Mouse (Mus musculus): ENCODE measurements around the gene Slc8b1. TPM values are rescaled to one million over a fixed set of nuclear protein-coding genes. Genes with fewer than 3 reads are reported as not detected.
"Not testable (repeated sequence)": the region's sequence is repeated elsewhere in the genome, so short reads cannot be mapped to it uniquely, and the experiment has no call there.

Gene Slc8b1
- total and polyA plus RNA-seq, 2 experiments from 2014 or later = 2.5 to 3.7 TPM

- ATAC-seq (peak; percentile 24; the same call in 1 of the 2 replicates), DNase-seq (ENCODE audit: low spot score) (peak; percentile 49)
- no peaks in the 10 kb centered on the region for H3K9me3 ChIP-seq (ENCODE audit: low read length)
- H3K27ac ChIP-seq = no peak overlapping the region
- 55% methylated on average over 9 of the region's 9 CpGs for WGBS
- H3K4me3 ChIP-seq (ENCODE audit: low read length) = no peak overlapping the region
- no peak for TF ChIP-seq CTCF (IDR thresholded peaks at IDR 0.05; ENCODE audit: low read depth)
- H3K27me3 ChIP-seq (ENCODE audit: insufficient read depth, low read length) = no peaks in the 10 kb centered on the region
- H3K9ac ChIP-seq (replicated peaks; ENCODE audit: low read length) = 0 out of 2 replicates have a peak overlapping the region, but pooled peaks have one; percentile 21
- 0 out of 2 replicates have a peak, but pooled peaks cover 6% of the 10 kb centered on the region for H3K36me3 ChIP-seq (ENCODE audit: insufficient read depth, low read length)
- no peak overlapping the region for H3K4me2 ChIP-seq (ENCODE audit: low read depth, low read length)
- H3K4me1 ChIP-seq (ENCODE audit: insufficient read depth, low read length) = no peaks in the 10 kb centered on the region
These were observed 17.0 kb upstream of the Slc8b1 start for GRCm38 (mm10) chr5:120493873-120494395.

GRCm38 (mm10) chr5:120495064-120495702 lies 15.8 kb upstream of the Slc8b1 start:
- DNase-seq (ENCODE audit: low spot score) (no peak), ATAC-seq (no peak)
- no peak overlapping the region for H3K27ac ChIP-seq
- H3K27me3 ChIP-seq (ENCODE audit: insufficient read depth, low read length) = no peaks in the 10 kb centered on the region
- no peak for TF ChIP-seq CTCF (IDR thresholded peaks at IDR 0.05; ENCODE audit: low read depth)
- H3K4me2 ChIP-seq (ENCODE audit: low read depth, low read length) = no peak overlapping the region
- 67% methylated on average over 10 of the region's 10 CpGs for WGBS
- no peak overlapping the region for H3K9ac ChIP-seq (replicated peaks; ENCODE audit: low read length)
- no peaks in the 10 kb centered on the region for H3K4me1 ChIP-seq (ENCODE audit: insufficient read depth, low read length)
- no peaks in the 10 kb centered on the region for H3K9me3 ChIP-seq (ENCODE audit: low read length)
- H3K36me3 ChIP-seq (ENCODE audit: insufficient read depth, low read length) = 0 out of 2 replicates have a peak, but pooled peaks cover 6% of the 10 kb centered on the region
- H3K4me3 ChIP-seq (ENCODE audit: low read length) = no peak overlapping the region

- H3K4me1 ChIP-seq (ENCODE audit: insufficient read depth, low read length) = no peaks in the 10 kb centered on the region
- DNase-seq (ENCODE audit: low spot score) (no peak), ATAC-seq (no peak)
- H3K9ac ChIP-seq (replicated peaks; ENCODE audit: low read length) = no peak overlapping the region
- no peak overlapping the region for H3K4me3 ChIP-seq (ENCODE audit: low read length)
- H3K9me3 ChIP-seq (ENCODE audit: low read length) = no peaks in the 10 kb centered on the region
- 91% methylated on average over 13 of the region's 13 CpGs for WGBS
- no peaks in the 10 kb centered on the region for H3K27me3 ChIP-seq (ENCODE audit: insufficient read depth, low read length)
- H3K27ac ChIP-seq = no peak overlapping the region
- TF ChIP-seq CTCF (IDR thresholded peaks at IDR 0.05; ENCODE audit: low read depth) = no peak
- no peak overlapping the region for H3K4me2 ChIP-seq (ENCODE audit: low read depth, low read length)
- 0 out of 2 replicates have a peak, but pooled peaks cover 6% of the 10 kb centered on the region for H3K36me3 ChIP-seq (ENCODE audit: insufficient read depth, low read length)
These were observed 15.2 kb upstream of the Slc8b1 start for GRCm38 (mm10) chr5:120495703-120496226.

GRCm38 (mm10) chr5:120497071-120497470 lies 13.9 kb upstream of the Slc8b1 start:
- H3K36me3 ChIP-seq (ENCODE audit: insufficient read depth, low read length) = 0 out of 2 replicates have a peak, but pooled peaks cover 6% of the 10 kb centered on the region
- no peak overlapping the region for H3K9ac ChIP-seq (replicated peaks; ENCODE audit: low read length)
- H3K9me3 ChIP-seq (ENCODE audit: low read length) = no peaks in the 10 kb centered on the region
- WGBS = 93% methylated on average over 3 of the region's 3 CpGs
- DNase-seq (ENCODE audit: low spot score) = no peak
- H3K4me1 ChIP-seq (ENCODE audit: insufficient read depth, low read length) = peaks cover 3% of the 10 kb centered on the region; the same call in 1 of the 2 replicates
- no peak overlapping the region for H3K27ac ChIP-seq
- ATAC-seq = no peak
- TF ChIP-seq CTCF (IDR thresholded peaks at IDR 0.05; ENCODE audit: low read depth) = no peak
- no peaks in the 10 kb centered on the region for H3K27me3 ChIP-seq (ENCODE audit: insufficient read depth, low read length)
- H3K4me3 ChIP-seq (ENCODE audit: low read length) = no peak overlapping the region
- H3K4me2 ChIP-seq (ENCODE audit: low read depth, low read length) = no peak overlapping the region

GRCm38 (mm10) chr5:120499202-120499601 lies 11.8 kb upstream of the Slc8b1 start:
- Histone ChIP-seq H3K9me3 (ENCODE audit: low read length) (no peaks in the 10 kb centered on the region), H3K4me2 (ENCODE audit: low read depth, low read length) (no peak overlapping the region), H3K27ac (no peak overlapping the region), H3K27me3 (ENCODE audit: insufficient read depth, low read length) (no peaks in the 10 kb centered on the region), H3K36me3 (ENCODE audit: insufficient read depth, low read length) (no peaks in the 10 kb centered on the region), H3K9ac (replicated peaks; ENCODE audit: low read length) (no peak overlapping the region), H3K4me3 (ENCODE audit: low read length) (no peak overlapping the region), H3K4me1 (ENCODE audit: insufficient read depth, low read length) (peaks cover 6% of the 10 kb centered on the region; the same call in 1 of the 2 replicates)
- DNase-seq (ENCODE audit: low spot score) (no peak), ATAC-seq (no peak)
- no peak for TF ChIP-seq CTCF (IDR thresholded peaks at IDR 0.05; ENCODE audit: low read depth)
- WGBS = 85% methylated on average over 4 of the region's 4 CpGs

GRCm38 (mm10) chr5:120500609-120501008 lies 10.4 kb upstream of the Slc8b1 start:
- H3K9me3 ChIP-seq (ENCODE audit: low read length); ATAC-seq: not testable (repeated sequence)

More at GRCm38 (mm10) chr5:120500609-120501008, 10.4 kb upstream of the Slc8b1 start:
- not testable (repeated sequence) for H3K27me3 ChIP-seq (ENCODE audit: insufficient read depth, low read length); H3K4me2 ChIP-seq (ENCODE audit: low read depth, low read length); H3K4me1 ChIP-seq (ENCODE audit: insufficient read depth, low read length); H3K4me3 ChIP-seq (ENCODE audit: low read length); H3K27ac ChIP-seq; H3K9ac ChIP-seq (replicated peaks; ENCODE audit: low read length); H3K36me3 ChIP-seq (ENCODE audit: insufficient read depth, low read length); DNase-seq (ENCODE audit: low spot score)
- 89% methylated on average over 9 of the region's 9 CpGs for WGBS

Data from hindbrain, postnatal 0 days (tissue).